Comparison of ENCODE assay signal across 10 mouse cellular contexts in genomic region chr9:115547625-115548325, GRCm38 (mm10).
A peak's percentile ranks its signal among the peaks of the same experiment; 100 is the strongest.
DNase-seq lines count a peak whose midpoint lies in the region; ATAC-seq and TF ChIP-seq lines count a peak whose summit lies in the region.
"Had no signal": no experiment of that assay in that cellular context is flagged by ENCODE, and none has a peak within 500 bp of the region (broad histone marks: within the 10 kb centered on the region; RNA-seq: fewer than 3 reads in every experiment).

No protein-coding gene starts in this region.

- DNase-seq in gastrocnemius, adult 2 months, result no peak
- no peak for DNase-seq in gastrocnemius, adult 8-10 months (ENCODE audit: low spot score in 2 of 2)
- DNase-seq in ES-E14 (ENCODE audit: low read depth, low spot score) (no peak), adipocyte (ENCODE audit: low spot score) (no peak)
- peak; percentile 13 for DNase-seq in kidney, adult 9 months
- no peak for DNase-seq in heart, adult 8-10 months (ENCODE audit: low spot score)
- DNase-seq: gastrocnemius, postnatal 10 days; left cerebral cortex, postnatal 4 days had no signal

- intact Hi-C loops in gastrocnemius, adult 2 months (cut with DNase I), result no loop called here

- no peak for ATAC-seq in inflammation-experienced regulatory T-cells, adult 6 months

- H3K27ac ChIP-seq in gastrocnemius, adult 2 months, result peak overlapping the region; percentile 24; the same call in 1 of the 2 replicates
- no peak overlapping the region for H3K27ac ChIP-seq in ES-E14 (ENCODE audit: insufficient read depth, low read depth, low read length, poor library complexity, severe bottlenecking)
- peak overlapping the region; percentile 28 for H3K27ac ChIP-seq in brown adipose tissue, adult 24 weeks (replicated peaks; ENCODE audit: low read depth, low read length)

- H3K36me3 ChIP-seq in ES-E14 (ENCODE audit: control insufficient read depth, insufficient read depth, low read length, poor library complexity, severe bottlenecking), result no peaks in the 10 kb centered on the region

- peaks cover 10 to 20% of the 10 kb centered on the region in 2 experiments for H3K4me1 ChIP-seq in ES-E14 (ENCODE audit: control insufficient read depth in 2 of 2, insufficient read depth in 2 of 2, low read length in 2 of 2, poor library complexity in 1 of 2)
- peaks cover 5% of the 10 kb centered on the region; the same call in 1 of the 2 replicates for H3K4me1 ChIP-seq in brown adipose tissue, adult 24 weeks (ENCODE audit: control insufficient read depth, insufficient read depth, insufficient read length, low read length)

- no peaks in the 10 kb centered on the region for H3K9me3 ChIP-seq in ES-E14 (ENCODE audit: control insufficient read depth, insufficient read depth, low read depth, low read length)

- no peak overlapping the region for H3K9ac ChIP-seq in ES-E14 (ENCODE audit: insufficient read depth, low read depth, low read length, poor library complexity, severe bottlenecking)

- no peak overlapping the region for H3K4me3 ChIP-seq in gastrocnemius, adult 2 months
- H3K4me3 ChIP-seq in ES-E14 (ENCODE audit: insufficient read depth in 1 of 2, low read depth in 1 of 2, low read length in 2 of 2, poor library complexity in 1 of 2, severe bottlenecking in 1 of 2), result no peak overlapping the region
- no peak overlapping the region for H3K4me3 ChIP-seq in brown adipose tissue, adult 24 weeks (ENCODE audit: insufficient read depth, low read depth, low read length)

- in situ Hi-C loops in ES-E14 (cut with MboI; ENCODE audit: low sequenced_read_pairs in 2 of 2, unreplicated experiment in 2 of 2), result no loop called here

- TF ChIP-seq CTCF in gastrocnemius, adult 2 months (IDR thresholded peaks at IDR 0.05), result no peak

TF ChIP-seq in ES-E14, 5 proteins besides CTCF, POLR2A, EP300 and RAD21:
- TF ChIP-seq ZC3H11A (IDR thresholded peaks at IDR 0.05; ENCODE audit: borderline replicate concordance, low read depth, low read length), result no peak
- TF ChIP-seq MAFK (IDR thresholded peaks at IDR 0.05; ENCODE audit: insufficient read depth, low read depth, low read length), result 0 out of 2 replicates have a peak, but pooled peaks have one; percentile 28
